Mouse (Mus musculus): ENCODE measurements around the gene Polr2a.
"Not testable (repeated sequence)": the region's sequence is repeated elsewhere in the genome, so short reads cannot be mapped to it uniquely, and the experiment has no call there.

Gene Polr2a

DNA sequence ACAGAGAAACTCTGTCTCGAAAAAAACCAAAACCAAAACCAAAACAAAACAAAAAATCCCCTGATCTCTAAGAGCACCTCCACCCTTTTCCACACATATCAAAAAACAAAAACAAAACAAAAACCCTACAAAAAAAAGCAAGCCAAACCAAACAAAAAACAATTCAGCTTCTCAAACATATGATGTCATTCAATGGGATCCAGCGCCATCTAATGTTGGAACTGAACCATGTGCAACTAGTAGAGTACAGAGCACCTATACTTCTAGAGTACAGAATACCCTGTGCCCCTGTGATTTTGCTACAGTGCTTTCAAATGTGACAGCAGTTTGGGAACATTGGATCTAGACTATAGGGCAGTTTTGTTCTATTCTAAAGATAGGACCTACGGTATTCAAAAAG, 3.7 kb downstream of the Polr2a start:
- in situ Hi-C loops (cut with MboI, MseI): no loop called here

DNA sequence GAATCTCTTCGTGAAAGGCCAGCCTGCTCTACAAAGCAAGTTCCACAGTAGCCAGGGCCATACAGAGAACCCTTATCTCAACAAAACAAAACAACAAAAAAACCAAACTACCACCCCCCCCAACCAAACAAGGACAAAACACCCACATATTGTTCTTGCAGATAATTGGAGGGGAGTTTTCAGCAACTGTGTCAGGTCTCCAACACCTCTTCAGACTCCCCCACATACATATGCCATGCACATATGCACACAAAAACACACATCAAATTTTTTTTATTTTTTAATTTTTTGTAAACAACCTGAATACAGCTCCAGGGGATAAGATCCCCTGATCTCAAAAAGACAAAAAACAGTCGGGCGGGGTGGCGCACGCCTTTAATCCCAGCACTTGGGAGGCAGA, 4.2 kb downstream of the Polr2a start:
- in situ Hi-C loops (cut with MboI, MseI): no loop called here

DNA sequence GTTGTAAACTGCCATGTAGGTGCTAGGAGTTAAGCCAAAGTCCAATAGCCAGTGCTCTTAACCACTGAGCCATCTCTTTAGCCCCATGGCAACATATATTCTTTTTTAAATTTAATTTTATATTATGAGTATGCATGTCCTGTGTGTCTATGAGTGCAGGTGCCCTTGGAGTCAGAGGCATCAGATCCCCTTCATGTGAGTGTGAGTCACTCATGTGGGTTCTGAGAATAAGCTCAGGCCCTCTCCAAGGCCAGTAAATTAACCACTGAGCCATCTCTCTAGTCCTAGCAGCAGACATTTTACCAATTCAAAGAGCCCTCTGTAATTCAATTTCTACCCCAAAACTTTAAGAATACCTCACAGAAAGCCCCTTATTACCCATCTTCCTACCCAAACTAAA, 5.8 kb downstream of the Polr2a start:
- in situ Hi-C loops (cut with MboI, MseI): no loop called here

DNA sequence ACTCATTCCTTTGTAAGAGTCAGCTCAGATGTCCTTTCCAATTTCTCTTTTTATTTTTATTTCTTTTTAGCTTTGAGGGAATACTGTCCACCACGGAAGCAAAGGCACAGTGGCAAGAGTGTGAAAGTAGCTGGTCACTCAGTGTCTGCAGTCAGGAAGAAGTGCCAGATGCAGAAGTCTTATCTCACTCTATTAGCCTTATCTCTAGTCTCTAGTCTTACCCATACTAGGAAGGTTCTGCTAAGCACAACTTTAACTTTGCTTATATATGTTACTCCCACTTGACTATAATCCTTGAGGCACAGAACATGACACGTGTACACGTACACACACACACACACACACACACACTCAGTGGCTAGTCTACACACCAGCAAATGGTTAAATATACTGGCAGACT, 6.8 kb downstream of the Polr2a start:
- in situ Hi-C loops (cut with MboI, MseI): no loop called here

DNA sequence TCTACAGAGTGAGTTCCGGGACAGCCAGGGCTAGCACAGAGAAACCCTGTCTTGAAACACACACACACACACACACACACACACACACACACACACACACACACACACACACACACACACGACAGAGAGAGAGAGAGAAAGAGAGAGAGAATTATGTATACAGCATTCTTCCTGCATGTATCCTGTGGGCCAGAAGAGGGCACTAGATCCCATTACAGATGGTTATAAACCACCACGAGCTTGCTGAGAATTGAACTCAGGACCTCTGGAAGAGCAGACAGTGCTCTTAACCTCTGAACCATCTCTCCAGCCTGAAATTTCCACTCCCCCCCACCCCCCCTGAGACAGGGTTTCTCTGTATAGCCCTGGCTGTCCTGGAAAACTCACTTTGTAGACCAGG, 27.0 kb downstream of the Polr2a start:
- in situ Hi-C loops (cut with MboI, MseI): not testable (repeated sequence)

DNA sequence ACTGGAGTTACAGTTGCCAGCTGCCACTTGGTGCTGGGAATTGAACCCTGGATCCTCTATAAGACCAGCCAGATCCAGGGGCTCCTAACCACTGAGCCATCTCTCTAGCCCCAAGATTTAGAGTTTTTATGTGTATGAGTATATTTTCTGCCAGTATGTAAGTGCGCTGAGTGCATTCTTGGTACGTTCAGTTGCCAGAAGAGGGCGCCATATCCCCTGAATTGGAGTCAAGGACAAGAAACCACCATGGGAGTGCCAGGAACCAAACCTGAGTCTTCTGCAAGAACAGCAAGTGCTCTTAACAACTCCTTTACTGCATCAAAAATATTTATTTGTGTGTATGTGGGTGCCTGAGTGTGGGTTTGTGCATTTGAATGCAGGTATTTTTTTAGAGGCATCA, 29.4 kb downstream of the Polr2a start:
- in situ Hi-C loops (cut with MboI, MseI): loop anchor here (5.0 kb wide), 2 partner anchors 42 to 148 kb away; partner anchors contain the start of genes Tmem95 and Tnfsf13

DNA sequence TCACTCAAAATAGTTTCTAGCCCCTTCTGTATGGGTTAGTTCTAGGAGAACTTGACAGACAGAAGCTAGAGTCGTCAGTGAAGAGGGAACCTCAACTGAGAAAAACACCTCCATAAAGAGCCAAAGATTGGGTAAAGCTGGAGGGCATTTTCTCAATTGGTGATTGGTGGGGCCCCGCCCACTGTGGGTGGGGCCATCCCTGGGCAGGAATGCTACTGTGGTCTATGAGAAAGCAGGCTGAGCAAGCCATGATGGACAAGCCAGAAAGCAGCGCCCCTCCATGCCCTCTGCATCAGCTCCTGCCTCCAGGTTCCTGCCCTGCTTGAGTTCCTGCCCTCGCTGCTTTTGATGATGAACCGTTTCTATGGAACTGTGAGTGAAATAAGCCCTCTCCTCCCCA, 32.5 kb downstream of the Polr2a start:
- in situ Hi-C loops (cut with MboI, MseI): loop anchor here (5.0 kb wide), 2 partner anchors 39 to 151 kb away; partner anchors contain the start of genes Tmem95 and Tnfsf13

DNA sequence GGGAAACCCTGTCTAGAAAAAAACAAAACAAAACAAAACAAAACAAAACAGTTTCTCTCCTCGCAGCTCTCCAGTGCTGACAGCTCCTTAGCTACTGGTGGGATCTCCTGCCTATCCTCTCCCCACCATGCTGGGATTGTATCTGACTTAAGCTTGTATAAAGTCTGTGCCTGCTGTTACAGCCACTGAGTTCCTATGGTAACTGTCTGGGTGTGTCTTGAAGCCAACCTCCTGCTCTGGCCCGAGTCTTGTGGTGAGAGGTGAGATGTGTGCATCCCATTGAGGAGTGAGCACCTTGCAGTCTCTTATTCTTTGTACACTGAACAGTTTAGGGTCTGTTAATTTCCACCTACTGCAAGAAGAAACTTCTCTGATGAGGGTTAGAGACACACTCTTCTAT, 35.4 kb downstream of the Polr2a start:
- in situ Hi-C loops (cut with MboI, MseI): no loop called here

DNA sequence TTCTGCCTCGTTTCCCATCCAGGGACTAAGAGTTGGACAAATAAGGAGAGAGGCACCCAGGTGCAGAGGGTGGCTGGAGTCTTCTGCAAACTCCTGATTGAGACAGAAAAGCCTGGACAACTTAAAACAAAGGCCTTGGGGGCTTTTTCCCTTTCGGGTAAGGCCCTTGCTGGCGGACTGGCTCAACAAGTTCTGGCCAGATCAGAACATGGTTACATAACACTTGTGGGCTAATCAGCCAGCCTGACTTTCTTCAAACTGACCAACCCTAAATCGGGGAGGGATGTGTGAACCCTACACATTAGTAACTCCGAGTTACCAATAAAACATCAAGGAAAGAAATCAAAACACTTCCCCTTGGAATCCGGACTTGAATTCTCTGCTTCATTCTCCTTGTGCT, 37.6 kb downstream of the Polr2a start:
- in situ Hi-C loops (cut with MboI, MseI): no loop called here

DNA sequence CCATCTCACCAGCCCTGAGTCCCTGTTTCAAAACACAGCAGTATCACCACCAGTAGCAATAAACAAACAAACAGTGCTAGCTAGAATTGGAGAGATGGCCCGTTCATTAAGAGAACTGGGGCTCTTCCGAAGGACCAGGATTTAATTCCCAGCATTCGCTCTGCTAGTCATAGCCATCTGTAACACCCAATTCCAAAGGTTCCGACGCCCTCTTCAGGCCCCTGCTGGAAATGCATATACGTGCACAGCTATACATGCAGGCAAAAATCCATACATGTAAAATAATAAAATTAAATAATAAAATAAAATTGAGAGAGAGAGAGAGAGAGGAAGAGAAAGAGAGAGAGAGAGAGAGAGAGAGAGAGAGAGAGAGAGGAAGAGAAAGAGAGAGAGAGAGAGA, 39.0 kb downstream of the Polr2a start:
- in situ Hi-C loops (cut with MboI, MseI): no loop called here

DNA sequence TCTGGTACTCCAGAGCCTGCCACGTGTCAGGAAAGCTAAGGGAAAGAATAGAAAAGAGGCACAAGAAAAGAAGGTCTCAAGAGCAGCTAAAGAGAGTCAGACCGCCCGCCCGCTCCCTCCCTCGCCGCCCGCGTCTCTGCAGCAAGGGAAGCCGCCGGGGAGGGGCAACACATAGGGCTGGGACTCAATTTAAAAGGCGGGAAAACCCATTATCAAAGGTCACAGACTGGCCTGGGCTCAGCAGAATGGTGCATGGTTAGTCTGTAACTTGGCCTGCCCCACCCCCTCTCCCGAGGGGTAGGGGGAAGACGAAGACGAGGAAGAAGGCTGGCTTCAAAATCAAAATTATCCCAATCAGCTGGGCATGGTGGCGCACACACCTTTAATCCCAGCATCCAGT, 39.8 kb downstream of the Polr2a start:
- in situ Hi-C loops (cut with MboI, MseI): no loop called here

DNA sequence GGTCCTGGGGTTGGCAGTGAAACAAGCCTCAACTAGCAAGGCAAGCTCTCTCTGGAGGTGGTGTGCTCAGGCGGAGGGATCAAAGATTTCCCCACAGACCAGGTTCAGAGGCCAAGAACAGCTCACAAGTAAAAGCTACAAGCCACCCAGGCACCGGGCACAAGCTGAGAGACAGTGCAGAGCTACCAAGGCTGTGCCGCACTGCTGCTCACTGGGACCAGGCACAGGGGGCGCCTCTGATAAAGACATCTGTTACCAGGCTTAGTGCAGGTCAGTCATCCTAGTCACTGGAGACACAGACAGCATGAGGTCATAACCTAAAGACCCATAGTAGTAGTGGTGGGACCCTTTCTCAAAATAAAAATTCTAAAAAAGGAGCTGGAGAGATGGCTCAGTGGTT, 41.5 kb downstream of the Polr2a start:
- in situ Hi-C loops (cut with MboI, MseI): no loop called here

DNA sequence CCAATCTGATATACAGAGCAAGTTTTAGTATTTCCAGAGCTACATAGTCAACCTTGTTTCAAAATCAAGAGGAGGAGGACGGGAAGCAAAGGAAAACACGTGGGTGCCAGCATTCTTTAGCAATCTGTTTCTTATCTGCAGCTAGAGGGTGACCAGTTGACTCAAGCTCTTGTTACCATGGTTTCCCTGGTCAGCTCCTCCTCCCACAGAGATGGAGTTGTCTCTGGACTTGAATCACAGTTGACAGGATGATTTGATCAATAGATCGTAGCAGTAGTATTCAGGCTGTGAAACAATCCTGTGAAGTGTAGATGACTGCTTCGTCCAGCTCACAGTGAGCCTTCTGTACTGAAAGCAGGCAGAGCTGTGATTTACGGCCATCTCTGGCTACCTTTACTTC, 42.5 kb downstream of the Polr2a start:
- in situ Hi-C loops (cut with MboI, MseI): no loop called here

DNA sequence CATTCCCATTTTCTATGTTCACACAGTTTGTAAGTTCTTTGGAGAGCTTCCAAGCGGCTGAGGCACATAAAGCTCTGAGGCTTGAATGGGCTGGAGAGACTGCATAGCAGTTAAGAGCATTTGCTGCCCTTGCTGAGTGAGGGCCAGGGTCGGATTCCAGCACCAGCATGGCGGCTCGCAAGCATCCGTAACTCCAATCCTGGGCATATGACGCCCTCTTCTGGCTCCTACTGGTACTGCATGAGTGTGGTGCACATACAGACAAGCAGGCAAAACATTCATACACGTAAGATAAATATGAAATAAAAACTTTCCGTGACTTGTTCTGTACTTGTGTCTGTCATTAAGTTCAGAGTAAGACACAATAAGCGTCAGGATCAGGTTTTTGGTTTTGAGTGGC, 43.0 kb downstream of the Polr2a start:
- in situ Hi-C loops (cut with MboI, MseI): no loop called here

DNA sequence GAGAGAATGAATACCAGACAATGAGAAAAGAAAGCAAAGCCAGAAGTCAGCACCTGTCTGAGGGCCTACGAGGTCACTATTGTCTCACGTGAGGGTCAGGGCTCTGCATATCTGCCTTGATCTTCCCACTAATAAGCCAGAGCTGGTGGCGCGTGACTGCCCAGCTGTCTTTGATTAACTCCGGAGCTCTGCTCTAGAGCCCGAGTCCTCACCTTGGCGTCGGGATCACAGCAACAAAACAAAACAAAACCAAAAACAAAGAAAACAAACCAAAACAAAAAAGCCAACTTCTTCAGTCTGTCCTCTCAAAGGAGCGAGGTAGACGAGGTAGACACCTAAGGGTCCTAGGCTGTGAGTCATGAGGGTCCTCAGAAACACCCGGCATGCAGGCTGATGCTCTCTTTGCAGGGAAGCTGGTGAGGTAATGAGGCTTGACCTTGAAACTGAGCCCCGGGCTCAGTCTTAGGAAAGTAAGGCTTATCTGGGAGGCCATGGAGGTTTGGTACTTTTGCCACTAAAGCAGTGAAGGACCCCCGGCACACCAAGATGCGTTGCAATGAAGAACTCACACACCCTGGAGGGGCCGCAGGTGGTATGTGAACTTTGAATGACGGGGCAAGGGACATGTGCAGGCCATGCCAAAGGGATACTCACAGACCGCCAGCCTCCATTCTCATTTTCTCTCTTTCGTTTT, 43.7 kb downstream of the Polr2a start:
- in situ Hi-C loops (cut with MboI, MseI): no loop called here

DNA sequence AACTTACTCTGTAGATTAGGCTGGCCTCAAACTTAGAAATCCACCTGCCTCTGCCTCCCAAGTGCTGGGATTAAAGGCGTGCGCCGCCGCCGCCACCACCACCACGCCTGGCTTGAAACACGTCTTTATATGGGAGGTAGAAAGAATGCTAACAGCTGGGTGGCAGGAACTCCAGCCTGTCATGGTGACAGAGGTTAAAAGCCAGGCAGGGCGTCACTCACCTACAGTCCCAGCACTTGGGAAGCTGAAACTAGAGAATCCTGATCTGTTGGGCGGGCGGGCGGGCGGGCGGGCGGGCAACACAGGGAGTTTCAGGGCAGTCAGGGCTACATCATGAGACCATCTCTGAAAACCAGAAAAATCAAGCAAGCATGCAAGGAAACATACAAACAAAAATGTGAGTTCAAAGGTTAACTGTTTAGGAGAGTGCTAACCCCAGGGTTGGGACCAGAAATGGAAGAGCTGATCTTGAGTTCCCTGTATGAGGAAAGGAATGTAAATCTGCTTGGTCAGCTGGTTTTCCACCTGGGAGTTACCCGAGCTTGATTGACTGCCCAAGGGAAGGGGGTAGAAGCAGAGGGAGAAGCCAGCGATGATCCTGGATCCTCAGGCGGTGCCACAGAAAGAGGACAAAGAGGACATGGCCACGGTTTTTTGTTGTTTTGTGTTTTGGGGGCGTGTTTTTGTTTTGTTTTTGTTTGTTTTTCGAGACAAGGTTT, 45.3 kb downstream of the Polr2a start:
- in situ Hi-C loops (cut with MboI, MseI): no loop called here

DNA sequence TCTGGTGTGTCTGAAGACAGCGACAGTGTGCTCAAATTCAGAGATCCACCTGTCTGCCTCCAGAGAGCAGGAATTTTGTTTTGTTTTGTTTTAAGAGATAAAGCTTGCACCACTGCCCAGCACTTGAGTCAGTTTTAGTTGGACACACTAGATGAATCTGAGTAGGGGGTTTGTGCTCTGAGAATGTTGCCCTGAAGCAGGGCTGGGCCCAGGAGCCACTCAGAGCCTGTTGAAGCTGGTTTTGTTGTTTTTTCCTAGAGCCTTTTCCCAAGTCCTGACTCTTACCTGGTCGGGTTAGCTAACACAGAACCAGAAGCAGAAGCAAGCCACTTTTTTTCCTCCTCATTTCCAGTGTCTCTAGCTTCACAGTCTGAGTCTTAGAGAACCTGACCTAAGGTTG, 47.4 kb downstream of the Polr2a start:
- in situ Hi-C loops (cut with MboI, MseI): no loop called here

DNA sequence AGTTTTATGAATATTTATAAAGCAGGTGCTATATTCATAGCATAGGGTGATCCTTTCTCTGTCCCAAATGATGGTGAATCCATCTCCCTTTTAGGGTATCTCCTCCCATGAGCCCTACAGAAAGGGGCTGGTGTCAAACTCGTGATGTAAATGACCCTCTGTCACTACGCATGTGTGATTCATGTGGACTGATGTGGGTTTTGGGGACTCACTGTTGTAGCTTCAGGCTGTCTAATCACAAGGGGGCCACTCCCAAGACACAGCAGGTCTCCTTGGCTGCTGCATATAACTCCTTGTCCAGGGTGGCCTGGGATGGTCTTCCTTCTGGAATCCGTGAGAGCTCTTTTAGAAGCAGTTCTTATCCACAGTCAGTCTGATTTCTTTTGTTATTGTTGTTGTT, 48.0 kb downstream of the Polr2a start:
- in situ Hi-C loops (cut with MboI, MseI): no loop called here

DNA sequence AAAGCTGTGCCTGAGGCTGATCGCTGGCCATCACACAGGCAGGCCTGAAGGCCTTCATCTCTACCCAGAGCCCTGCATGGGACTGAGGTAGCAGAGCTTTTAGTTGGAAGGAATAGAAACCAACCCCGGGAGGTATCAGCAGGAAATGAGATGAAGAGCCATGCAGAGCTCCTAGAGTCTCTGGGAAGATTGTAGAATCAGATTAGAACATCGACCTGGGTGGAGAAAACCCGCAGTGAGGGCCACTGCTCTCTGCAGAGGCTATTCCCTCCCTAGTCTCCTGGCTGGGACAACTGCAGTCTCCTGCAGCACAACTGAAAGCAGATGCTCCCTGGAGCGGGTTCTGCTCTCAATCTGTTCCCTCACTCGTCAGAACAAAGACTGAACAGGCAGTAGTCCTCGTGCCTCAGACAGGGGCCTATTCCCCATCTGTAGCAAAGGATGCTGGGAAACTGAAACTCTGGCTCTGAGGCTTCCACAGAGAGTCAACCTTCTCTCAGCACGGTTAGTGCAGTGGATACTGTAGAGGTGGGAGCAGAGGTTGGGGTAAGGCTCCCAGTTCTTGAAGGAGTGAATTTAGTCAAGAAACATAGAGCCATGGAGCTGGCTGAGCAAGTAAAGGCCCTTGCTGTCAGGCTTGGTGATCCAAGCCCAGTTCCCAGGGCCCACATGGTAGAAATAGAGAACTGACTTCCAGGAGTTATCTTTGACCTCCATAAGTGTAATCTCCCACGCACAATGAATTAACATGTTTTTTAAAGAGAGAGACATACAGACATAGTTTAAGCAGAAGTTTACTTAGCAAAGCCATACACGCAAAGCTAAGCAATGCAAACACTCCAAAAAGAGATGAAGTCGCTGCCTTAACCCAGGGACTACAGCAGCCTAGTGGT, 48.6 kb downstream of the Polr2a start:
- in situ Hi-C loops (cut with MboI, MseI): no loop called here

DNA sequence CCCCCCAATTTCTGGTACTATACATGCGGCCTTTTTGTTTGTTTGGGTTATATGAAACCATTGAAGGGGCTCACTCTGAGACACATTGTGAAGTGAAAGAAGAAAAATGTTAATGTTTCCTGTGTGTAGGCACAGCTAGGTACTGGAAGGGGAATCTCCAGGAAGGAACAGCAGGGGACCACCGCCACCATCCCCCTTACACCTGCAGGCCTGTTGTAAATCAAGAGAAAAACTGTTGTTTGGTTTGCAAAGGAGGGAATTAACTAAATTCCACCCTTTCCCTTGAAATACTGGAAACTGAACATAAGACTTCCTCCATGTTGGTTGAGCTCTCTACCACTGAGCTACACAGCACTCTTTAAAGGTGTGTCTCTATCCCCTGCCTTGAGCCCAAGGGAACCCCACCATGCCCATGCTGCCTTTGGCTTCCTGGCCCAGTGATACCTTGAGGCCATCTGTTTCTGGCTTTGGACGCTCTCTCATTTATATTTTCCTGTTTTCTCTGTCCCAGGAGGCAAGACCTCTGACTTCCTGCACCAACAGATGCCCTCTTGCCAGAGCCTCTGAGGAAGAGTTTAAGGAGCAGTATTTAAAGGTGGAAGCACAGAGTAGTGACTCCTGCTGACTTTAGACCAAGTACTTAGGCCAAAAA, 49.7 kb downstream of the Polr2a start:
- in situ Hi-C loops (cut with MboI, MseI): no loop called here

DNA sequence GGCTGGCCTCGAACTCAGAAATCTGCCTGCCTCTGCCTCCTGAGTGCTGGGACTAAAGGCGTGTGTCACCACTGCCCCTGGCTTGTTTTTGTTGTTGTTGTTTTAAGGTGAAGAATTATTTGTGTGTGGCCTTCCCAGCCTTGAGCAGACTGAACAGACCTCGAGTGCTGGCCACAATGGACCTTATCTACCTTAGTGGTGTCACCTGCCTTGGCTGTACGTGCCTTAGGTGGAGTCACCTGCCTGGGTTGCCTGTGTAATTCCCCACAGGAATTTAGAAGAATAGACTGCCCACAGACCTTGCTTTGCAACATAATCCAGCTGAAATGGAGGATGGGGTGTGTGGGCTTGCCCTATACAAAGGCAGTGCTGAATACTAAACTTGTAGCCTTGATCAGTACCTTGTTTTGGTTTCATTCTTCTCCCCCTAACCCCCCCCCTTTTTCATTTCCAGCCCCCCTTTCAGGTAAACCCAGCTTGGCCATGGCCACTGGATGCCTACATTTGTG, 50.5 kb downstream of the Polr2a start:
- in situ Hi-C loops (cut with MboI, MseI): no loop called here

DNA sequence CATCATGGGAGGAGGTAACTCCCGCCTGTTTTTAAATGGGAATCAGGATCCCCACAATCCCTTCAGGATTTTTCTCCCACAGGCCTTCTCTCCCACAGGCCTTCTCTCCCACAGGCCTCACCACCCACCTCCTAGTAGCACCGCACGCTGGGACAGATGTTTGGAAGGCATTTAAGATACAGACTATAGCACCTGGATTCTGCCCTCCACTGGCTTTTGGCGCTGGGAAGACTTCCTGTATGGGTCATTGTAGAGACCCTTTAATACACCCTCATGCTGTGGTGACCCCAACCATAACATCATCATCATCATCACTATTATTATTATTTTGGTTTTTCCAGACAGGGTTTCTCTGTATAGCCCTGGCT, 51.0 kb downstream of the Polr2a start:
- in situ Hi-C loops (cut with MboI, MseI): no loop called here

Data from T-helper 1 cell (primary cell).